Mouse (Mus musculus): ENCODE measurements at regions not wholly inside any gene's neighbourhood (a gene's known extent, or its start where the extent isn't known, plus 50 kb on each side); places are given as distances from the start of the nearest gene placed in this dataset.

DNA sequence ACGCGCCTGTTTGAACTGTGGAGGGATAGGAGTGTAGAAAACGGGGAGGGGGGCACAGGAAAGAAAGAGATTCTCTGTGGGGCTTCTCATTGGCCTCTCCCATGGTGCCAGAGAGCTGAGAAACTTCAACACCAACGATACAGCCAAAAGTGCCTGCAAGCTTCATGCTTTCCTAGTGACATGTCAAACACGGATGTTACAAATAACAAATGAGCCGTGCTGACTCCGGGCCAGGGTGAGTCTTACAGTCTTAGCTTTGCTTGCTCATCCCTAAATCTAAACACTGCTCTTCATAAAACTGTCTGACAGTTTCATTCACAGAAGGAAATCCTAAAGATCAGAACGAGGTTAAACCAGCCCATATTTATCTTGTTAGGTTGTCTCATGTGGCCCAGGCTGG, 68.3 kb downstream of the Adm start:
- TF ChIP-seq USF1 (IDR thresholded peaks at IDR 0.05; ENCODE audit: low read depth) (no peak), CTCF (IDR thresholded peaks at IDR 0.05; ENCODE audit: control insufficient read depth, insufficient read depth, insufficient read length) (no peak), MYOD1 (IDR thresholded peaks at IDR 0.05; ENCODE audit: control insufficient read depth, insufficient read length, low read depth) (no peak), MAX (IDR thresholded peaks at IDR 0.05) (no peak), CEBPB (IDR thresholded peaks at IDR 0.05; ENCODE audit: low read depth) (no peak)
